Mouse (Mus musculus) brain, embryonic 14.5 days (tissue): ENCODE data around the gene Epyc.

Source experiments
- CTCF ChIP-seq: fragments of 200-500 bp; IDR thresholded peaks from 2 replicates; pipeline ENCODE4 v1.5.1; 2012; ENCODE audit warnings: inconsistent platforms, mild to moderate bottlenecking, moderate library complexity, borderline replicate concordance; ENCODE audit not compliant: insufficient read depth, insufficient read length; ENCODE audit errors: extremely low read depth
- POLR2A ChIP-seq: fragments of 200-500 bp; IDR thresholded peaks from 2 replicates; pipeline ENCODE4 v1.6.1; 2012; ENCODE audit warnings: mild to moderate bottlenecking, inconsistent platforms, borderline replicate concordance; ENCODE audit not compliant: poor library complexity, insufficient read depth, insufficient read length, severe bottlenecking; ENCODE audit errors: extremely low read depth

DNA sequence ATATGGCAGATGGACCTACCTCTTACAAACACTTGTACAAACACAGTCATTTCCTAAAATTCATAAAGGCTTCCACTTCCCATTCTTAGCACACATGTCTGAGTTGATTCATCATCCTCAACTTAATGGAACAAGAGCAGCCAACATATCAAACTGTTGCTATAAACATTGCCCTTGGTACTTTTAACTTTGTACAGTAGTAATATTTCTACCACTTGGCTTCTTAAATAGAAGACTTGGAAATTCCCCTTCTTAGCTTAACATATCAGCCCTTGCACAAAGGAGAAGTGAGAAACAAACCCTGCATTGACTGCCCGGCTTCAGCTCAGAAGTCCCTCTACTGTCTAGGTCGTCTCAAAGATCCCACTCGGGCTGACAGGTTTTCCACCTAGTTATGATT, 12.8 kb upstream of the Epyc start:
- TF ChIP-seq POLR2A (no peak), CTCF (no peak)
